Mouse (Mus musculus) midbrain, embryonic 15.5 days (tissue): ENCODE measurements around the gene Creb3l2. TPM values are rescaled to one million over a fixed set of nuclear protein-coding genes. Genes with fewer than 3 reads are reported as not detected.
"Not testable (repeated sequence)": the region's sequence is repeated elsewhere in the genome, so short reads cannot be mapped to it uniquely, and the experiment has no call there.

Experiments used
- ATAC-seq: fragments of 200-750 bp; cut with Nextera tagmentation; replicated peaks from 2 replicates; pipeline ENCODE4 v1.8.0; 2017; ENCODE audit warnings: moderate TSS enrichment
- H3K27ac ChIP-seq: fragments of 300-500 bp; sonication (generic); 2 replicates; pipeline ENCODE4 v1.5.1; 2015; ENCODE audit warnings: mild to moderate bottlenecking, inconsistent platforms
- H3K27me3 ChIP-seq: fragments of 300-500 bp; sonication (generic); replicated peaks from 2 replicates; pipeline ENCODE4 v1.6.1; 2015; ENCODE audit warnings: inconsistent platforms
- H3K36me3 ChIP-seq: fragments of 300-500 bp; sonication (generic); replicated peaks from 2 replicates; pipeline ENCODE4 v1.6.1; 2015; ENCODE audit warnings: inconsistent platforms
- H3K4me1 ChIP-seq: fragments of 300-500 bp; sonication (generic); 2 replicates; pipeline ENCODE4 v1.6.1; 2015; ENCODE audit warnings: inconsistent platforms
- H3K4me2 ChIP-seq: fragments of 300-500 bp; sonication (generic); 2 replicates; pipeline ENCODE4 v1.6.1; 2015; ENCODE audit warnings: inconsistent platforms, mild to moderate bottlenecking, moderate library complexity
- H3K4me3 ChIP-seq: fragments of 300-500 bp; sonication (generic); 2 replicates; pipeline ENCODE4 v1.5.1; 2015; ENCODE audit warnings: mild to moderate bottlenecking, inconsistent platforms
- H3K9ac ChIP-seq: fragments of 300-500 bp; sonication (generic); 2 replicates; pipeline ENCODE4 v1.6.1; 2015; ENCODE audit warnings: mild to moderate bottlenecking, inconsistent platforms
- H3K9me3 ChIP-seq: fragments of 300-500 bp; sonication (generic); 2 replicates; pipeline ENCODE4 v1.6.1; 2016; ENCODE audit warnings: inconsistent platforms
- WGBS: fragments of 180-500 bp; shearing (Covaris S2); methylation state at CpG from one replicate; pipeline ENCODE4 v1.1.7; 2015; ENCODE audit warnings: mixed read lengths; 5-methylcytosine and 5-hydroxymethylcytosine counted together
- polyA plus RNA-seq: library from polyadenylated mRNA; unstranded; fragments of >200 nt; fragmentation: Nextera tagmentation; extraction: Ambion mirVana; gene quantifications from 2 replicates; pipeline ENCODE4 v1.2.1, GENCODE M21; 2015

Creb3l2 gene
- polyA plus RNA-seq, 1 experiment from 2014 or later: 3.2 TPM

- H3K4me2 ChIP-seq: peak overlapping the region; percentile 59
- peak; percentile 98 for ATAC-seq
- H3K27ac ChIP-seq: 0 out of 2 replicates have a peak overlapping the region, but pooled peaks have one; percentile 47
- WGBS: under 1% methylated on average over 7 of the region's 25 CpGs
- H3K9me3 ChIP-seq, H3K27me3 ChIP-seq, H3K4me1 ChIP-seq, H3K36me3 ChIP-seq, H3K9ac ChIP-seq: not testable (repeated sequence)
- peak overlapping the region; percentile 36 for H3K4me3 ChIP-seq
Observed at GRCm38 (mm10) chr6:37463517-37464482, 21.9 kb upstream of the Creb3l2 start.

DNA sequence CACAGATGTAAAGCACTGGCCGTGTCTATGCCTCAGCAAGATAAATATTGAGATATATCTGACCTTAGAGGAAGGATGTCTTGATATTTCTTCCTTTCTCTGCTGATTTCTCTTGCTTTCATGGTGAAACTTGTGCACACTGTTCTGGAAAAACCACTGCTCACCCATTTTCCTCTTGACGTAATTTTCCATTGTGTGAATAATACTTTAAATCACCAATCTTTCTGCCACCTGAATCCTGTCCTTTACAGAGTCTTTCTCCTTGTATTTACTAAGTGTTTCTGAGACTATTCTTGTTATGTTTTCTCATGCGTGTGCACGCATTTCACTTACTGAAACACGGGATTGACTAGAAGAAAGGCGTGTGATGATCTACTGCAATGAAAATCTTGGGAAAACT is 18.7 kb upstream of the Creb3l2 start:
- 90% methylated on average over 6 of the region's 6 CpGs for WGBS
- Histone ChIP-seq H3K4me3 (no peak overlapping the region), H3K9ac (no peak overlapping the region), H3K9me3 (no peaks in the 10 kb centered on the region), H3K36me3 (no peaks in the 10 kb centered on the region), H3K4me2 (no peak overlapping the region), H3K27me3 (no peaks in the 10 kb centered on the region), H3K4me1 (peaks cover 7% of the 10 kb centered on the region; the same call in 1 of the 2 replicates), H3K27ac (no peak overlapping the region)
- no peak for ATAC-seq

DNA sequence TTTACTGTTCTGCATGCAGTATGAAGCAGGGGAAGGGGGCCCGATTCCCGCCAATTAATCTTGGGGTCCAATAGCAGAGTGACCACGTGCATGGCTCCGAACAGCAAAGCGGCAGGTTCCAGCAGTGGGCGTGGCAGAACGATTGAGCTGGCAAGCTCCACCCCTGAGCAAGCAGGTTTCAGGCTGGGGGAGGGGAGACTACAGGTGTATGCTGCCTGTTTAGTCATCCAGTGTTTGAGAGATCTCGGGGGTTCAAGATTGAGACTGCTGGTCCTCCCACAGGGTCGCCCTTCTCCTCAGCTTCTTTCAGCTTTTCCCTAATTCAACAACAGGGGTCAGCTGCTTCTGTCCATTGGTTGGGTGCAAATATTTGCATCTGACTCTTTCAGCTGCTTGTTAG is 17.7 kb upstream of the Creb3l2 start:
- not testable (repeated sequence) for H3K9me3 ChIP-seq, H3K9ac ChIP-seq, H3K4me1 ChIP-seq, H3K27me3 ChIP-seq, H3K4me3 ChIP-seq, H3K27ac ChIP-seq, ATAC-seq, H3K4me2 ChIP-seq, H3K36me3 ChIP-seq
- 58% methylated on average over 9 of the region's 9 CpGs for WGBS

DNA sequence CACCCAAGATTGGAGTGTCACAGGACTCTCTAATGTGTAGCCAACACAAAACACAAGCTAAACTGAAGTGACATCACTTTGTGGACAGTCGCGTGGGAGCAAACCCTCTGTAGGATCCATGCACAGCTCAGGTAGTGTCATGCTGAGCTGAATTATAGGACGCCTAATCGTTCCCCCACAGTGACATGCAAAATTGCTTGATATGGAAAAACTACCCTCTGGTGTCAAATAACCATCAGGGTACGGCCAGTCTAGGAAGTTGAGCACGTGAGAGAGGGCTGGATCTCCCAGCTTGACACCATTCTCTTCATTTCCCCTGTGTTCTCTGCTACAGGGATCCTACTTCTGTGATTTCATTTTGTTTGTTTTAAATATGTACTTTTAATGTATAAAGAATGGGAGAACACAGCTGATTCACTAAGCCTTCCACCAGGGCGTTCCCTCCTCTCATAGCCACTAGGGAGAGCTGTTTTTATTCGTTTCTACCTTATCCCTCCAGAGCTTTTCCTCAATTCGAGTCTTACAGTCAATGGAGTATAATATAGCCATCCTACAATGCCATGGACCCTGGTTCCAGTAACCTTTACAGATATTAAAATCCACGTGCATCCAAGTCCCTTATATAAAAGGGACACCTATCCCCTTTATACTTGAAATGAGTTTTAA is 16.2 kb upstream of the Creb3l2 start:
- 46% methylated on average over 10 of the region's 10 CpGs for WGBS

GRCm38 (mm10) chr6:37455540-37455939 is 13.6 kb upstream of the Creb3l2 start:
- whole genome bisulfite sequencing: 66% methylated on average over 5 of the region's 5 CpGs
- H3K4me2 ChIP-seq: no peak overlapping the region
- H3K4me1 ChIP-seq: no peaks in the 10 kb centered on the region
- H3K4me3 ChIP-seq: no peak overlapping the region
- H3K9me3 ChIP-seq: no peaks in the 10 kb centered on the region
- no peaks in the 10 kb centered on the region for H3K36me3 ChIP-seq
- no peak for ATAC-seq
- no peak overlapping the region for H3K27ac ChIP-seq
- H3K9ac ChIP-seq: no peak overlapping the region
- no peaks in the 10 kb centered on the region for H3K27me3 ChIP-seq

More for the DNA sequence above, 16.2 kb upstream of the Creb3l2 start:
- ATAC-seq: no peak
- Histone ChIP-seq H3K9me3 (no peaks in the 10 kb centered on the region), H3K27ac (no peak overlapping the region), H3K36me3 (no peaks in the 10 kb centered on the region), H3K9ac (no peak overlapping the region), H3K4me3 (no peak overlapping the region), H3K4me2 (no peak overlapping the region), H3K27me3 (no peaks in the 10 kb centered on the region), H3K4me1 (no peaks in the 10 kb centered on the region)

DNA sequence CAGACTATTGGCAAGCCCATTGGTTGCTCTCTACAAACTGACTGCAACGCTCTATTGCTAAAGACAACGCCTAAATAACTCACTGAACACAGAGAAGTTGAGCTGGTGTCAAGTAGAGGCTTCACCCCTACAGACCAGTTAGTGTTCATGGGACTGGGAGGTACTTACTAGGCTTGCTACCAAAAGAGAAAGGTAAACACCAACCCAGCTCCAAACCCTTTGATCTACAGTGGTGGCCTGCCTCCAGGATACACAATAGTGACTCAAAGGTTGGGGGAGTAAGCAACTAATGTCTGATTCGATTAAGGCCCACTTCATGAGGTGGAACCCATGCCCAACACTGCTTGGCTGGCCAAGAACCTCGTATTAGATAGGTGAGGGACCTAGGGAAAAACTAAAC is 11.1 kb upstream of the Creb3l2 start:
- Histone ChIP-seq H3K4me1 (no peaks in the 10 kb centered on the region), H3K27ac (no peak overlapping the region), H3K4me2 (no peak overlapping the region), H3K9me3 (no peaks in the 10 kb centered on the region), H3K36me3 (no peaks in the 10 kb centered on the region), H3K9ac (no peak overlapping the region), H3K27me3 (no peaks in the 10 kb centered on the region), H3K4me3 (no peak overlapping the region)
- ATAC-seq: no peak
- 78% methylated on average over 4 of the region's 4 CpGs for WGBS

- no peak overlapping the region for H3K27ac ChIP-seq
- H3K27me3 ChIP-seq: no peaks in the 10 kb centered on the region
- no peaks in the 10 kb centered on the region for H3K36me3 ChIP-seq
- no peak for ATAC-seq
- H3K4me1 ChIP-seq: no peaks in the 10 kb centered on the region
- H3K9me3 ChIP-seq: no peaks in the 10 kb centered on the region
- H3K4me3 ChIP-seq: no peak overlapping the region
- no peak overlapping the region for H3K9ac ChIP-seq
- H3K4me2 ChIP-seq: no peak overlapping the region
- WGBS: 67% methylated on average over 4 of the region's 4 CpGs
Observed at GRCm38 (mm10) chr6:37451664-37452063, 9.7 kb upstream of the Creb3l2 start.

- H3K36me3 ChIP-seq: no peaks in the 10 kb centered on the region
- H3K4me1 ChIP-seq: peaks cover under 1% of the 10 kb centered on the region
- H3K4me3 ChIP-seq: no peak overlapping the region
- 25% methylated on average over 10 of the region's 10 CpGs for WGBS
- no peak overlapping the region for H3K9ac ChIP-seq
- no peak overlapping the region for H3K4me2 ChIP-seq
- H3K27ac ChIP-seq: no peak overlapping the region
- no peaks in the 10 kb centered on the region for H3K9me3 ChIP-seq
- ATAC-seq: peak; percentile 82
- H3K27me3 ChIP-seq: no peaks in the 10 kb centered on the region
Observed at GRCm38 (mm10) chr6:37447704-37448466, 5.9 kb upstream of the Creb3l2 start.

GRCm38 (mm10) chr6:37442781-37443180 is 835 bp upstream of the Creb3l2 start:
- 0 out of 2 replicates have a peak overlapping the region, but pooled peaks have one; percentile 72 for H3K27ac ChIP-seq
- no peaks in the 10 kb centered on the region; the same call in 1 of the 2 replicates for H3K27me3 ChIP-seq
- peak overlapping the region; percentile 73 for H3K4me3 ChIP-seq
- peak overlapping the region; percentile 36; the same call in 1 of the 2 replicates for H3K9ac ChIP-seq
- no peaks in the 10 kb centered on the region for H3K9me3 ChIP-seq
- H3K36me3 ChIP-seq: no peaks in the 10 kb centered on the region
- peaks cover 16% of the 10 kb centered on the region for H3K4me1 ChIP-seq
- peak overlapping the region; percentile 93 for H3K4me2 ChIP-seq
- 48% methylated on average over 4 of the region's 4 CpGs for WGBS
- peak; percentile 21 for ATAC-seq

DNA sequence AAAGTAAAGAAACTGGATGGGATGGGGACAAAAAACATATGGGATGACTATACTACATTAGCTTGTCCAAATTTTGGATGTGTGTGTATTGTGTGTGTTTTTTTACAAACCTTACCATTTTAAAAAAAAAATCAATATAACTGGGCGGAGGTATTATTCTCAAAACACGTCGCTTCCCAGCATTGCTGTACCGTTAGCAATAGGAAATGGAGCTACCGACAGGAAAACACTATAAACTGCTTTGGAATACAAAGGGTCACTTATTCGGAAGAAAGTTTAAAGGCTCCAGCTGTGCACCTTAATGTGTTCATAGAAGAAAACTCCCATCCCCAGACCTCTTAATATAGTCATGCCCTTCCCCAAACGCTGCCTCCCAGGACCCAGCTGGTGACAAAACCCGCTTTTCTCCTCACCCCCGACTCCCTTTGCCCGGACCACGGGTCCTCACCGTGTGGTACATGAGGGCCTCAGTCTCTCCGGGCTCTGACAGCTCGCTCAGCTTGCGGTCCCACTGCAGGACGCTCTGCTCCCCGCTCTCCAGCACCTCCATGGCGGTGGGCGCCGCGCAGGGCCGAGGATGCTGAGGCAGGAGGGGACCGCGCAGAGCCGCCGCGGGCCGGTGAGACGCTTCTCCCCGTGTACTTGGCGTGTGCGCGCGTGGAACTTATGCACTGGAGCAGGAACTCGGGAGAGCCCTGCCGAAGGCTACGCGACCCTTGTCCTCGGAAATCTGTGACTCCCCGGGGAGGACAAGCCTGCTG is 515 bp downstream of the Creb3l2 start:
- peak overlapping the region; percentile 93 for H3K4me2 ChIP-seq
- H3K9me3 ChIP-seq: no peaks in the 10 kb centered on the region
- H3K36me3 ChIP-seq: no peaks in the 10 kb centered on the region
- peak; percentile 68 for ATAC-seq
- 1% methylated on average over 40 of the region's 40 CpGs for WGBS
- peak overlapping the region; percentile 73 for H3K4me3 ChIP-seq
- no peaks in the 10 kb centered on the region; the same call in 1 of the 2 replicates for H3K27me3 ChIP-seq
- peaks cover 16% of the 10 kb centered on the region for H3K4me1 ChIP-seq
- peak overlapping the region; percentile 43 for H3K9ac ChIP-seq
- H3K27ac ChIP-seq: peak overlapping the region; percentile 48

GRCm38 (mm10) chr6:37440491-37441250 is 1.3 kb downstream of the Creb3l2 start:
- H3K4me2 ChIP-seq: peak overlapping the region; percentile 93
- H3K27ac ChIP-seq: no peak overlapping the region
- no peaks in the 10 kb centered on the region for H3K36me3 ChIP-seq
- H3K4me1 ChIP-seq: peaks cover 16% of the 10 kb centered on the region
- peak overlapping the region; percentile 73 for H3K4me3 ChIP-seq
- H3K9ac ChIP-seq: 0 out of 2 replicates have a peak overlapping the region, but pooled peaks have one; percentile 43
- WGBS: 16% methylated on average over 12 of the region's 12 CpGs
- ATAC-seq: no peak
- no peaks in the 10 kb centered on the region; the same call in 1 of the 2 replicates for H3K27me3 ChIP-seq
- H3K9me3 ChIP-seq: no peaks in the 10 kb centered on the region
